Mouse (Mus musculus) megakaryocyte, embryonic 14.5 days (primary cell): ENCODE measurements around the gene Vwa7.

Source experiments
- FLI1 ChIP-seq: IDR thresholded peaks from 2 replicates; pipeline ENCODE4 v1.6.1; 2012; ENCODE audit warnings: low read length, inconsistent platforms, mixed read lengths
- GATA1 ChIP-seq: IDR thresholded peaks from 3 replicates; pipeline ENCODE4 v1.6.1; 2012; ENCODE audit warnings: mixed read lengths, low read length, inconsistent platforms, borderline replicate concordance

DNA sequence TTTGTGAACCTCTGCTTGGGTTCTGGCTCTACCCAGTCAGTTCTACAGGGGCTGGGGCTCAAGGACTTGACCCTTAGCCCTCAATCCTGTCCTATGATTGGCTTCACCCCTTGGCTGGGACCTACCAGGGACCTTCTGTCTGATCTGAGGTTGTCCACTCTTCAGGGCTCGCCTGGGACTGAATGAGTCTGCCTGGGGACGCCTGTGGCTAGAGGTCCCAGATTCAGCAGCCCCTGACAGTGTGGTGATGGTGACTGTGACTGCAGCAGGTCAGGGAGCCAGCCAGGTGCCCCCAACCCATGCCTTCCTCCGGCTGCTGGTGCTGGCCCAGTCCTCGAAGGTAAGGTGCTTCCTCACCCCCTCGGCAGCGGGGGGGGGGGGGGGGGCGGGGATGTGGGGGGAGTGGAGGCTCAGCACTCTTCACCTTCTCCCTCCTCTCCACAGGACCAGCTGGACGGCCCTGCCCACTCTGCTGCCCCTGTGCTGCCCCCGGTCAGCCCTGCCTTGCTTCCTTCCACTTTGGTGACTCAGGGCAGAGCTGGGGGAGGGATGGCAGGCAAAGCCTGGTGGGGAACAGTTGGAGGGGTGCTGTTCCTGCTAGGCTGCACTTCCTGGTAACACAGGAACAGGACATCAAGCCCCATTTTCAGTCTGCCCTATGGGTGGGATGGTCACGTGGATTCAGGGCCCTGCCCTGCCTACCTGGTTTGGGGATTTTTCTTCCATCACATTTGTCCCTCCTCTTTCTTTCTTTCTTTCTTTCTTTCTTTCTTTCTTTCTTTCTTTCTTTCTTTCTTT, 8.5 kb downstream of the Vwa7 start:
- no peak for TF ChIP-seq FLI1
- no peak for TF ChIP-seq GATA1
